Mouse (Mus musculus) kidney, adult 2 months (tissue): Measurements from ENCODE around the gene Chrna1.

ENCODE experiments used
- CTCF ChIP-seq: fragments of 200-500 bp; conservative IDR thresholded peaks from 2 replicates; pipeline ENCODE4 v1.5.1; 2011; ENCODE audit warnings: low read depth, mild to moderate bottlenecking, control low read depth, low read length, moderate library complexity, mixed read lengths; ENCODE audit not compliant: insufficient read depth, insufficient read length
- POLR2A ChIP-seq: fragments of 200-500 bp; IDR thresholded peaks from one replicate; pipeline ENCODE4 v1.6.1; 2011; ENCODE audit warnings: low read depth, low read length, control low read depth

DNA sequence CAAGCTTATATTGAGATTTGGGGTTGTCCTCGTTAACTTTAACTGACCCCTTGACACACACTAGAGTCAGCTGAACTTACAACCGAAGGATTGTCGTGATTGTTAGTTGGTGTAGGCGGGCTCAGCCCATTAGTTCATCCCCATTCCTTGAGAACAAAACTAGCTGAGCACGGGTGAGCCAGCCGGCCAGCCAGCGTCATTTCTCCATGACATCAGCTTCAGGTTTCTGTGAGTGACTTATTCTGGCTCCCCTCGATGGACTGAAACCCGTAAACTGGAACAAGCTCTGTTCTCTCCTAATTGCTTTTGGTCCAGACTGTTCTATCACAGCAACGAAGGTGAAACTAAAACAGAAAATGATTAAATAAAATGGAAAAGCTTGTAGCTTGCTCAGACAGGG is 45.4 kb downstream of the Chrna1 start:
- TF ChIP-seq CTCF (no peak), POLR2A (no peak)
